Mouse (Mus musculus) small intestine, adult 2 months (tissue): Measurements from ENCODE around the gene Ackr4.

Experiments used
- CTCF ChIP-seq: fragments of 200-500 bp; IDR thresholded peaks from 2 replicates; pipeline ENCODE4 v1.5.1; 2012; ENCODE audit warnings: low read depth, mild to moderate bottlenecking, control low read depth, inconsistent platforms, low read length, moderate library complexity, mixed read lengths; ENCODE audit not compliant: insufficient replicate concordance, insufficient read length; ENCODE audit errors: extremely low read depth
- POLR2A ChIP-seq: fragments of 200-500 bp; IDR thresholded peaks from 2 replicates; pipeline ENCODE4 v1.6.1; 2012; ENCODE audit warnings: low read depth, mild to moderate bottlenecking, control low read depth, inconsistent platforms, low read length, moderate library complexity

GRCm38 (mm10) chr9:104039031-104039695, 87.6 kb downstream of the Ackr4 start:
- TF ChIP-seq CTCF (no peak), POLR2A (no peak)
